Mouse (Mus musculus) cerebellum, postnatal 4 days (tissue): ENCODE data around the gene Hace1.
"Not testable (repeated sequence)": the region's sequence is repeated elsewhere in the genome, so short reads cannot be mapped to it uniquely, and the experiment has no call there.

Source experiments
- DNase-seq, 2 experiments: peaks; one replicate each; pipeline ENCODE4 v3.0.0; 2022; ENCODE audit warnings: low spot score in 2 of 2, mixed read lengths in 1 of 2

Hace1 gene

GRCm38 (mm10) chr10:45577731-45578297, at the start of gene Hace1:
Gene Hace1, plus strand, starts transcription at chr10:45577829.
- DNase-seq: peak; percentile 74 to 83

DNA sequence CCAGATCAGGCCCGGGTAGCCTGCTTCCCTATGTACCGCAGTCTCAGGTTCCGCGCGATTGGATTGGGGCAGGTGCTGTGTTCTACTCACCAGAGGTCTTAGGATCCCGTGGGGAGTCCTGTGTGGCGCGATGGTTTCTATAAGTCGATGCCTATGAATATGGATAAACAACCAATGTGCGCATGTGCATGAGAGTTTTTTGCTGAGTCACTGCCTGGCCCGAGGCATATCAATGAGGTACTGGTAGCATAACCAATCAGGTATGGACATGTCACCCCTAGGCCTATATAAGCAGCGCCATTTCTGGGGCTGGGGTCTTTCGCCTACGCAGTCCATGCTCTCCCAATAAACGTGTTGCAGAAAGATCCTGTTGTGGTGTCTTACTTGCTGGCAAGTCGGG, 40.3 kb upstream of the Hace1 start:
- not testable (repeated sequence) for DNase-seq

GRCm38 (mm10) chr10:45542726-45543125, 34.9 kb upstream of the Hace1 start:
- no peak for DNase-seq

- no peak for DNase-seq
Observed at GRCm38 (mm10) chr10:45546799-45547198, 30.8 kb upstream of the Hace1 start.

DNA sequence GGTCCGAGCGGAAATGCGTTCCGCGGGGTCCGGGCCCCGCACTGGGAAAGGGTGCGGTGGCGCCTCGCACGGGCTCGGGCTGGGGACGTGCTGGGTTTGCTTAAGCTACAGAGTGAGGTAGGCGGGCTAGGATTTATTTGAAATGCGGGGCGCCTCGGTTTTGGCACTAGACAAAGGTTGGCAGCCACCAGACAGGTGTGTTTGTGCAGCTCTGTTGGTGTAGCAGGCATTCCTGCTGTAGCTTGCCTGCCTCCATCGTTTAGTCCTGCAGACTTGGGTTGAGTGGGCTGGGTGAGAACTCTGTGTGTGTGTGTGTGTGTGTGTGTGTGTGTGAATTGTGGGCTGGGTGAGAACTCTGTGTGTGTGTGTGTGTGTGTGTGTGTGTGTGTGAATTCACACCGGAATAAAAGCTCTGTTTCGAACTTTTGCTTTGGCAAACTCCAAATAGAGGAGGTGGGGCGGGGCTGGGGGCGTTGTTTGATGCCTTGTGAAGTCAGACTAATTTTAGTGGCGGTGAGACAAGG, 731 bp downstream of the Hace1 start:
- peak in 1 of 2 experiments; percentile 8 for DNase-seq

DNA sequence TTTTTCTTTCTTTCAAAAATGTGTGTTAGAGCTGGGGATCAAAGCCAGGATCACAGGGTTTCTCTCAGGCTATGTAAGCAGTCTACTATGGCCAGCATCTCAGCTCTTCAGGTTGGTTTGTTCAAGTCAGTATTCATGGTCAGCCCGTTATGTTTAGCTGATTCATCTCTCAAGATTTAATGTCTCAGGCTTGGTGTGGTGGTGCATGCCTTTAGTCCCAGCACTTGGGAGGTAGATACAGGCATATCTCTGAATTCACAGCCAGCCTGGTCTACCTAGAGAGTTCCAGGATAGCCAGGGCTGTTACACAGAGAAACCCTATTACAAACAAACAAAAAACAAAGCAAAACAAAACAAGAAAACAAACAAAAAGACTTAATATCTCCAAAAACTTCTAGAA, 5.7 kb downstream of the Hace1 start:
- DNase-seq: no peak

DNA sequence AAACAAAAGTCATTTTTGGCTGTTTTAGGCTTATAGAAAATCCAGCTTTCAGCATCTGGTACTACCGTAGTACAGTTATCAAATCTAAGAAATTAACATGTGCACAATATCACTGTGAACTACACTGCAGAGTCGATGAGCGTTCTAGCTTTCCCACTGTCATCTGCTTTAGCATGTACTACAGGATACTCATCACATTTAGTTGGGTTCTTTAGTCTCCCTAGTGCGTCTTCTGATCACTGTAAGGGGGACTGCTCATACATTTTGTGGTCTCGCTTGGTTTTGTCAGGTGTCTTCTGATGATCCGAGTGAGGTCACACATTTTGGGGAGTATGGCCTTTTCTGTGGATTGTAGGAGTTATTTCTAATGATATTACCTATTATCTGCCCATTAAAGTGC, 6.2 kb downstream of the Hace1 start:
- DNase-seq: no peak

GRCm38 (mm10) chr10:45584311-45585102, 6.9 kb downstream of the Hace1 start:
- no peak for DNase-seq

DNA sequence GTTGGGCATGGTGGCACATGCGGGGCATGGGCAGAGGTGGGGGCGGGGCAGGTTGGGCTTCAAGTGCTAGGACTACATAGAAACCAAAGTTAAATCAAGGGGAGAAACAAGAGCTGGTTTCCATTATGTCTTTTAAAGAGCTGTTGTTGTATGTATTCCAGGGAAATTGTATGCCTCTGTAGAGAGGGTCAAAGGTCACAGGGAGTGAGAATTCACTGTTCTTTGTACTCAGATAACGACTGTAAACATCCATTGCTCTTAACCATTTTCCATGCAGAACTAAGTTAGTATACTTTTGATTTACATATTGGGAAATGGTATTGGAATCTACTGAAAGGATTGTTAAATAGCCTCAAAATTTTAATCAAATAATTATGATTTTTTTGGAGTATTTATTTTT, 28.2 kb downstream of the Hace1 start:
- no peak for DNase-seq

- no peak for DNase-seq
Observed at GRCm38 (mm10) chr10:45610727-45611126, 33.1 kb downstream of the Hace1 start.

DNA sequence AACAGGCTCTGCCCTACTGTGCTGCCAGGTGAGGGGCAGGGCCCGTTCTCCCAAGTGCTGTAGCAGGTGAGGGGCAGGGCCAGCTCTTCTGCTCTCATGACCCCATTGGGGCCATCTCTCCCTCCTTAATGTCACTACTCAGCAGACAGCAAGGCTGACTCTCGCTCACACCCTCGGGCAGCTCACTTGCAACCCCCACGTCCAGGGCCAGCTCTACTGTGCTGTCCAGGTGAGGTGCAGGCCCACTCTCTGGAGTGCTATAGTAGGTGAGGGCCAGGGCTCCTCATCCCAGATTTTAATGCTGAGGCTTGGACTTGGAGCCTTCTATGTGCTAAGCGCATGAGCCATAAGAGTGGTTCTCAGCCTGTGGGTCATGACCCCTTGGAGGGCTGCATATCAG, 38.4 kb downstream of the Hace1 start:
- DNase-seq: no peak

DNA sequence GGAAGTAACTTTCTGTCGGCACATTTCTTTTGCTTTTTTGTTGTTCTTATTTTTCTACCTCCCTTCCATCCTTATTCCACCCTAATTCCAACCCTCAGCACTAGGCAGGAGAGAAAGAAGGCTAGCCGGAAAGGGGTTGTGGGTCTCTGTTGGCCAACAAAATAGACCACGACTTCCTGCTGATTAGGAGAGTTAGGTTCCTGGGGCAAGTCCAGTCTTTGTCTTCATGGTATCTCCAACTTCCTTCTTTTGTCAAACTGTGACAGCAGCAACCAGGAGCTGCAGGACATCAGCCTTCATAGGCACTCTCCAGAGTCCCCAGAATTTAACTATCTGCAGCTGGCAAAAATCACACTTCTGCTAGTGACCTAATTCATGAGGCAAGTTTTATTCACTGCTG, 41.4 kb downstream of the Hace1 start:
- DNase-seq: no peak

DNA sequence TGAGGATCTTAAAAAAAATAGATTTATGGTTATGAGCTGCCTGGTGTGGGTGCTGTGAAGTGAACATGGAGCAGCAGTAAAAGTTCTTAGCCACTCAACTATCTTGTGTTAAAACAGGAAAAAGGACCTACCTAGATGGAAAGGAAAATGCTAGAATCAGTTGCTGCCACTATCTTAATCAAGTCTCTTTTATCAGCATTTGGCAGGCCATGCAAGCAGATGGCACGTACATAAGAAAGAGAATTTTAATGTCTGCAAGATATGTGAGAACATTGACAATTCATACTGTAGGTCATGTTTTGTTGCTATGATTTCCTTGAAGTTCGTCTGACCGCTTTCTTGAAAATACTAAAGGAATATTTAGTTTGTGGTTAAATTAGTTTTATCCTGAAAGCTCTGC, 54.4 kb downstream of the Hace1 start:
- no peak for DNase-seq

DNA sequence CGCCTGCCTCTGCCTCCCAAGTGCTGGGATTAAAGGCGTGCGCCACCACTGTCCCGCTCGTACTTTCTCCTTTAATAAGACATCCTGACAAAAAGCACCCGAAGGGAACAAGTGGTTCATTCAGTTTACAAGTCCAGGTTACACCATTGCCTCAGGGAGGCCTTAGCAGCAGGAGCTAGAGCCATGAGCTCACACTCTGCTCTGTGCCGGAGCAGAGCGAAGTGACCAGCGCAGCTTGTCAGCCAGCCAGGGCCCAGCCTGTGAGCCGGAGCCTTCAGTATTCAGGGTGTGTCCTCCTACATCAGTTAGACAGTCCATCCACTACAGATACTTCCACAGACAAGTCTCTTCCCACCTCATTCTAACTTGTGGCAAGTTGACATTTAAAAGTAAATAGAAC, 55.0 kb downstream of the Hace1 start:
- DNase-seq: no peak

- DNase-seq: no peak
Observed at GRCm38 (mm10) chr10:45635201-45635600, 57.6 kb downstream of the Hace1 start.

DNA sequence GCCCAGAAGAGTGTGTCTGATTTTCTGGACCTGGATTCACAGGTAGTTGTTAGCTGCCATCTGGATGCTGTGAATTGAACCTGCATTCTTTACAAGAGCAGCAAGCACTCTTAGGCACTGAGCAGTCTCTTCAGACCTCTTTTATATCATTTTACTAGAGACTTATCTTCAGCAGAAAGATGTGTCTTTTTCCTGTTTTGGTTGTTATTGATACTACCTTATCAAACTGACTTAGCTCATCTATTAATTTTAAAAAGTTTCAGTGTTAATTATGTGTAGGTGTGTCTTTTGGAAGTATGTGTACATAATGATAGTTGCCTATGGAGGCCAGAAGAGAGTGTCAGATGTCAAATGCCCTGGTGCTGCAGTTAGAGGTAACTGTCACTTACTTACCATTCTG, 62.1 kb downstream of the Hace1 start:
- DNase-seq: no peak

GRCm38 (mm10) chr10:45654026-45654425, 76.4 kb downstream of the Hace1 start:
- DNase-seq: no peak

DNA sequence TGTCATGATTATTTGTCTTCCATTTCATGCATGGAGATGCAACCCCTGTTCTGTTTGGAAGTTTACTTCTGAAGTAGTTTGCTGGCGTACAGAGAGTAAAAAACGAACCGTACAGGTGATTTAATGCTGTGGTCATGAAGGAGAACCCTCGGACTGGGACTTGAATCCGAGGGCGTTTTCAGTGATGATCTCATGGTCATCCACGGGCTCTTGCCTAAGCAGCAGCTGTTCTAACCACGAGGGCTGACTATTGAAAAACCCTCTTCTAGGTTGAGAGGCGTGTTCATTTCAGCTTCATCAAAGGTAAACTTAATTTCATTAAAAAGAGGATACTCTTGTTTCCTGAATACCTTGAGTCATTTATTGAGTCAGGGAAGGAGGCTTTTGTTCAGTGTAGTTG, 84.4 kb downstream of the Hace1 start:
- DNase-seq: no peak

DNA sequence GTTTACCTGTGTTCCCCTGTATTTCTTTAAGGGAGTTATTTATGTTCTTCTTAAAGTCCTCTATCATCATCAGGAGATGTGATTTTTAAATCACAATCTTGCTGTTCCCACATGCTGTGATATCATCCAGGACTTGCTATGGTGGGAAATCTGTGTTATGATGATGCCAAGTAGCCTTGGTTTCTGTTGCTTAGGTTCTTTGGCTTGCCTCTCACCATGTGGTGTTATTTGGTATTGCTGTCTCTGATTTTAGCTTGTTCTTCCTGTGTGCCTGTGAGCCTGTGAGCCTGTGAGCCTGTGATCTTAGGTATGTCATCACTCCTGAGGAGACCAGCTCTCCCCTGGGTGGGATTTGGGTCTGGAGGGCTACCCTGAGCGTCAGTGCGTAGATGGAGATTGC, 90.6 kb downstream of the Hace1 start:
- no peak for DNase-seq

- no peak for DNase-seq
Observed at GRCm38 (mm10) chr10:45676796-45677195, 99.2 kb downstream of the Hace1 start.

GRCm38 (mm10) chr10:45686191-45686590, 108.6 kb downstream of the Hace1 start:
- DNase-seq: no peak

- no peak for DNase-seq
Observed at GRCm38 (mm10) chr10:45694931-45695330, 117.3 kb downstream of the Hace1 start.

DNA sequence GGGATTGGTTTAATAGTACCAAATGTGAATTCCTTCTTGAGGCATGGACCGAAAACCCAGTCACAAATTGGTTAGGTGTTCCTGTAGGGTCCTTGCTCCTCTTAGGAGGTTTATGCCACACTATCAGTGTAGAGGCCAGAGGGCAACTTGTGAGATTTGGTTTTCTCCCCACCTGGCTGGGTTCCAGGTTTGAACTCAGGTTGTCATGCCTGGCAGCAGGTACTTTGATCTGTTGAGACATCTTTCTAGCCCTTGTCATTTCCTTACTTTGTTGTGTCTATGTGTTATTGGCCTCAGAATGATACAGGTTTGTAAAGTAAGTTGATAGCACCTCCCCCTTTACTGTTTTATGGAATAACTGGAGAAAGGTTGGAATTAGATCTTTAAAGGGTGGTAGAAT, 117.9 kb downstream of the Hace1 start:
- DNase-seq: no peak
